Mouse (Mus musculus) T-helper 17 cell (primary cell): ENCODE results near the gene Wwox.

Experiments
- in situ Hi-C, 2 experiments: fragments of 300-600 bp; cut with MboI, MseI; formaldehyde crosslinking; loops; 1 replicate in 1 of 2; 2 replicates in 1 of 2; pipeline ENCODE4 v1.15.1; 2025; ENCODE audit warnings: high pct_unique_total_duplicates in 2 of 2

Gene Wwox

GRCm38 (mm10) chr8:115377321-115377720 lies 937.9 kb downstream of the Wwox start:
- in situ Hi-C loops, result no loop called here

GRCm38 (mm10) chr8:115380017-115380416 lies 940.6 kb downstream of the Wwox start:
- in situ Hi-C loops, result no loop called here

GRCm38 (mm10) chr8:115390921-115391504 lies 951.6 kb downstream of the Wwox start:
- in situ Hi-C loops, result loop anchor here in 1 of 2 experiments (10.0 kb wide), 2 partner anchors 104 to 346 kb away; no protein-coding TSS in a partner anchor

- in situ Hi-C loops, result loop anchor here (5.0 to 10.0 kb wide), 4 partner anchors 99 to 419 kb away; partner anchors contain the start of gene Maf (in 2 of the 2)
Measured at GRCm38 (mm10) chr8:115395840-115396239, 956.4 kb downstream of the Wwox start.

- in situ Hi-C loops, result loop anchor here (5.0 to 10.0 kb wide), 4 partner anchors 97 to 421 kb away; partner anchors contain the start of gene Maf (in 2 of the 2)
Measured at GRCm38 (mm10) chr8:115397981-115398380, 958.5 kb downstream of the Wwox start.

GRCm38 (mm10) chr8:115400013-115400720 lies 960.7 kb downstream of the Wwox start:
- in situ Hi-C loops, result loop anchor here in 1 of 2 experiments (5.0 kb wide), 1 partner anchor 1222 kb away; no protein-coding TSS in a partner anchor
